Mouse (Mus musculus): ENCODE results near the gene Asb18. TPM values are rescaled to one million over a fixed set of nuclear protein-coding genes. Genes with fewer than 3 reads are reported as not detected.

Gene Asb18
- polyA plus RNA-seq, 1 experiment from 2014 or later, result 0.17 TPM

DNA sequence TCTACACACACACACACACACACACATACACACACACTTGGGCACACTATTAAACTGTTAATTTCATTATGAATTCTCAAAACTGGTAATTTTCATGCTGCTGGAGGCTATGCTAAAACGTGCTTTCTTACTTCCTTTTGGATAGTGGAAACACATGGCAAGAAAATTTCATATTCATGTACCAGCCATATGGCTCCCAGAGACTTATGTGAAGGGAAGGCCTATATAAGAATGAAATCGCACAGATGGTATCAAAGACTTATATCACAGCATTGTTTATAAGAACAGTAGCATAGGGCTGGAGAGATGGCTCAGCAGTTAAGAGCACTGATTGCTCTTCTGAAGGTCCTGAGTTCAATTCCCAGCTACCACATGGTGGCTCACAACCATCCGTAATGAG is 2.3 kb downstream of the Asb18 start:
- Histone ChIP-seq H3K4me2 (no peak overlapping the region), H3K9me3 (no peaks in the 10 kb centered on the region), H3K36me3 (replicated peaks) (no peaks in the 10 kb centered on the region), H3K27me3 (peaks cover 24% of the 10 kb centered on the region; the same call in 1 of the 2 replicates), H3K9ac (no peak overlapping the region), H3K27ac (no peak overlapping the region), H3K4me1 (peaks cover 3% of the 10 kb centered on the region; the same call in 1 of the 2 replicates), H3K4me3 (replicated peaks) (no peak overlapping the region)
- WGBS, result 77% methylated on average over 3 of the region's 3 CpGs
- no peak for ATAC-seq (ENCODE audit: low FRiP score)

DNA sequence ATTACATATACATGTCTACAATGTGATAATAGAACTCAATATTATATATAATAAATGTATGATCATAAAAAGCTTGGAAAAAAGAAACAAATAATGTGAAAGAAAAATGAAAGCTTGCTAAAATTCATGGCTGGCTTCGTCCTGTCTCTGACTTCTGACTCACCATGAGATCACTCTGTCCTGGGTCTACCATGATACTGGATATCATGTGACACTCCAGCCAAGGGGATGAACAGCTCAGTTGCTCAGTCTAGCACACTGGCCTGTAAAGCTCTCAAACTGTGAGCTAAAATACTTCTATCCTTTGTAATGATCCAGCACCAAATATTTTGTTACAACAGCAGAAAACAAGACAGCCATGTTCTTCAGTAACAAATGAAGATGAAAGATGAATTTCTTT is 4.4 kb downstream of the Asb18 start:
- 80% methylated on average over 1 of the region's 1 CpGs for WGBS
- Histone ChIP-seq H3K36me3 (replicated peaks) (no peaks in the 10 kb centered on the region), H3K9ac (no peak overlapping the region), H3K4me3 (replicated peaks) (no peak overlapping the region), H3K9me3 (no peaks in the 10 kb centered on the region), H3K4me2 (no peak overlapping the region), H3K4me1 (no peaks in the 10 kb centered on the region), H3K27ac (no peak overlapping the region), H3K27me3 (peaks cover 30% of the 10 kb centered on the region; the same call in 1 of the 2 replicates)
- ATAC-seq (ENCODE audit: low FRiP score), result no peak

DNA sequence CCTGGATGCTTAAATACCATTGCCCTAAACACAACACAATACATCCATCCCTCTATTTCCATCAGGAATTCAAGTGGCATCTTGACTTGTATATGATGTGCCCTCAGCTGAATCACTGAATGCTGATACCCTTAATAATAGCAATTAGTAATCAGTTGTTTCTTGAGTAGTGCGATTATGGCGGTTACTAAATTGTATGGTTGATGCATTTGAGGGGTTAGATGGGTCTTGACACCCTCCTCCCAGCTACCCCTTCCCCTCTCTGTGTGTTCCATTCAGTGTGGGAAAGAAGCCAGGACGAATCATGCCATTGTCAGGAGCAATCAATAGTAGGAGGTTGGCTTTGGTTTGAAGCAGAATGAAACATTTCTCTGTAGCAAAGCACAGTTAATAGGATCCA is 5.3 kb downstream of the Asb18 start:
- no peak for ATAC-seq (ENCODE audit: low FRiP score)
- H3K9me3 ChIP-seq, result no peaks in the 10 kb centered on the region
- no peaks in the 10 kb centered on the region for H3K4me1 ChIP-seq
- no peaks in the 10 kb centered on the region for H3K36me3 ChIP-seq (replicated peaks)
- no peak overlapping the region for H3K4me3 ChIP-seq (replicated peaks)
- H3K4me2 ChIP-seq, result no peak overlapping the region
- no peak overlapping the region for H3K9ac ChIP-seq
- WGBS, result 49% methylated on average over 3 of the region's 3 CpGs
- H3K27me3 ChIP-seq, result peaks cover 33% of the 10 kb centered on the region
- no peak overlapping the region for H3K27ac ChIP-seq

DNA sequence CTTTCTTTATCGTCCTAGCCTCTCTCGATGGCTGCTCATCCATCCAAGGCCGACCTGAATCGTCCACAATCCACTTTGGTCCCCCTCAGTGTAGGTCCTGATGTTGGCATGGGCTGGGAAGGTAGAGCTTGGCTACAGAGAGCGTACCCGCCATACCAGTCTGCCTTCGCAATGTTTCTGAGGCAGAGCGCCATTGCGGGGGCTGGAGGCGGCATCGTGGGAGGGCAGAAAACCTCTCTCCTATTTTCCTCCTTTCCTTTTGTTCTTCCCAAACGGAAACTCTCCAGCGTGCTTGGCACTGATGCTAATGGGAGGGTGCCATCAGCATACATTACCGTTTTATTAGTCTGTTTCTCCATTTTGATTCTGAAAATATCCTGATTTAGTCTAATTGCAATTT is 7.8 kb downstream of the Asb18 start:
- H3K9ac ChIP-seq, result no peak overlapping the region
- no peaks in the 10 kb centered on the region for H3K4me1 ChIP-seq
- H3K36me3 ChIP-seq (replicated peaks), result no peaks in the 10 kb centered on the region
- H3K4me2 ChIP-seq, result no peak overlapping the region
- H3K27ac ChIP-seq, result peak overlapping the region; percentile 59; the same call in 1 of the 2 replicates
- no peaks in the 10 kb centered on the region for H3K9me3 ChIP-seq
- no peak overlapping the region for H3K4me3 ChIP-seq (replicated peaks)
- no peak for ATAC-seq (ENCODE audit: low FRiP score)
- peaks cover 46% of the 10 kb centered on the region for H3K27me3 ChIP-seq
- WGBS, result 57% methylated on average over 14 of the region's 14 CpGs

DNA sequence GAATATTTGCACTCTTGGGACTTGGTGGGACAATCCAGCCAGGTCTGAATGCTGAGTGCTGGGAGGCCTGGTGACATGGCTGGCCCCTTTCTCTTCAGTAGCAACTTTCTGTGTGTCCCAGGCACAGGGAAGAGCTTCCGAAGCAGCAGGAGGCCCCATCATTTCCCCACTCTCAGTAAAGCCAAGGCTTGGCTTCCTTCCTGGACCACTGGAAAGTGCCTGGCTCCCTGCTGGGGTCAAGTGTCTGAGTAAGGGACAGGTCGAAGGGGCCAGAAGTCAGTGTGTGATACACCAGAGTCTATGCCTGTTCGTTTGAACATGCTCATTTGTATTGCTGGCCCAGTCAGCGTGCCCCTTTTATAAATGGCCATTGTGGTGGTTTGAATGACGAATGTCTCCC is 13.5 kb downstream of the Asb18 start:
- Histone ChIP-seq H3K4me2 (no peak overlapping the region), H3K36me3 (replicated peaks) (no peaks in the 10 kb centered on the region), H3K4me1 (no peaks in the 10 kb centered on the region), H3K9me3 (no peaks in the 10 kb centered on the region), H3K9ac (no peak overlapping the region), H3K27ac (no peak overlapping the region), H3K4me3 (replicated peaks) (no peak overlapping the region), H3K27me3 (peaks cover 69% of the 10 kb centered on the region)
- 33% methylated on average over 5 of the region's 5 CpGs for WGBS
- ATAC-seq (ENCODE audit: low FRiP score), result no peak

DNA sequence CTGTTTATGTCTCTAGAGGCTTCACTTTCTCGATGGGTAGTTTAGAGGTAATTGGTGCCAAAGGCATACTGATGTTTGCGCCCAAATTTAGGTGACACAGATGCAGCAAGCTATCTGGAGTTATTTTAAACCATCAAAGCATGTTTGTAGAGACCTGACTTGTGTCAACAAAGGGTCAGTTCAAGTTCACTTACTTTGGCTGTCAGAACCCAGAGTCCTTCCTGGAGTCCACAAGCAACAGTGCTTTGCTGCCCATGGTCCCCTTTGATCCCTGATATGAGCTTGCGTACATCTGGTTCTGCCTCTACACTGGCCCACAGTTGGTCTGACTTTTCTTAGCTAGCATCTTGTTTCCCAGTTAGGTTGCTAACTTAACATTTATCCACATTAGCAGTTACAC is 14.6 kb downstream of the Asb18 start:
- WGBS, result 85% methylated on average over 3 of the region's 3 CpGs
- no peak for ATAC-seq (ENCODE audit: low FRiP score)

DNA sequence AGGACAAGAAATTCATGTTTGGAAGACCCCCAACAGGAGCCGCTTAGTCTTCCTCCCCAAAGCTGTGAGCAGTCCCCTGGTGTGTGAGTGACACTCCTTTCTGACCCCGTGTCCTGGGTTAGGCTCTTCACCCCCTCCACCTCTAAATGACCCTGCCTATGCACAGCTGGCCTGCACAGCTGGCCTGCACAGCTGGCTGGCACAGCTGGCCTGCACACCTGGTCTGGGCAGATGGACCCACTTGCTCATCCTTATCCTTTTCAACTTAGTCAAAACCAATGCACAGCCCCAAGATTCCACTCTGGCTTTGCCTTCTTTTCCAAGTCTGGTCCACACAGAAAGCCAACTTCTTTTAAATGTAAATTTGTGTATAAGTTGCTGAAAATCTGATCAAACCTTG is 15.8 kb downstream of the Asb18 start:
- 77% methylated on average over 2 of the region's 2 CpGs for WGBS
- Histone ChIP-seq H3K27ac (no peak overlapping the region), H3K4me1 (no peaks in the 10 kb centered on the region), H3K4me3 (replicated peaks) (no peak overlapping the region), H3K27me3 (peaks cover 78% of the 10 kb centered on the region), H3K36me3 (replicated peaks) (no peaks in the 10 kb centered on the region), H3K9me3 (no peaks in the 10 kb centered on the region), H3K4me2 (no peak overlapping the region), H3K9ac (no peak overlapping the region)
- ATAC-seq (ENCODE audit: low FRiP score), result no peak

More for the DNA sequence above, 14.6 kb downstream of the Asb18 start:
- no peaks in the 10 kb centered on the region for H3K4me1 ChIP-seq
- no peak overlapping the region for H3K27ac ChIP-seq
- H3K4me2 ChIP-seq, result no peak overlapping the region
- H3K9ac ChIP-seq, result no peak overlapping the region
- peaks cover 76% of the 10 kb centered on the region for H3K27me3 ChIP-seq
- no peak overlapping the region for H3K4me3 ChIP-seq (replicated peaks)
- H3K36me3 ChIP-seq (replicated peaks), result no peaks in the 10 kb centered on the region
- H3K9me3 ChIP-seq, result no peaks in the 10 kb centered on the region

DNA sequence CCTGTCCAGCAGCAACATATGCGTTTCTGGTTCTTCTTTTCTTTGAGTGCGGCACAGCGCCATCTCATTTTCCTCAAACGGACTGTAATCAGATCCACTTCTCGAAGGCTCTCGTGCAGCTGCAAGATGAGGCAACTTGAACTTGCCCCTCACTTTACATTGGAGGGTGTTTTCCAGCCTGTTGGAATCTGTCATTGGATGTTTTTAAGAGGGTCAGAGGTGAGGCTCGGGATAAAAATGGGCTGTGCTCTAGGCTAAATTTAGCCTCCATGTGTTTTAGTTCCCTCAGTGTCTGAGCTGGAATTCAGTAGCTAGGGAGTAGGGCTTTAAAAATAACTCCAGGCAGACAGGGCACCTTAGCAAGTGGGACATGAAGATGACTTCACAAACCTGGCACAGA is 16.4 kb downstream of the Asb18 start:
- Histone ChIP-seq H3K4me2 (no peak overlapping the region), H3K9me3 (no peaks in the 10 kb centered on the region), H3K27ac (no peak overlapping the region), H3K4me1 (no peaks in the 10 kb centered on the region), H3K4me3 (replicated peaks) (no peak overlapping the region), H3K27me3 (peaks cover 78% of the 10 kb centered on the region), H3K36me3 (replicated peaks) (no peaks in the 10 kb centered on the region), H3K9ac (no peak overlapping the region)
- 64% methylated on average over 7 of the region's 7 CpGs for WGBS
- no peak for ATAC-seq (ENCODE audit: low FRiP score)

DNA sequence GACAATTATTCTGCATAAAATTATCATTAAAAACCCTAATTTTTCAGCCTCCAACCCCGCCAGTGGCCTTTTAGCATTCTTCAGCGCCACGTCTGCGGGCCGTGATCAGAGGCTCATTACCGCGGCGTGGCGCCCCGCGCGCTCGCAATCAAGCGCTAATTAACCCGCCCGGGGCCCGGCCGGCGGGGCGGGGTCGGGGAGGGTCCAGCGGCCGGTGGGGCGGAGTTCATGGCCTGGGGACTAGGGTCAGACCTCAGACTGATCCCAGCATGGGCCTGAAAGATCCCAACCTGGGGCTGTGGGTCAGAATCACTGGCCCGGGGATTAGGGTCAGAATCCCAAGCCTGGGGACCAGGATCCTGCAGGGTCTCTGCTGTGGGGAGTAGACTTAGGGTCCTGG is 22.2 kb downstream of the Asb18 start:
- H3K9ac ChIP-seq, result no peak overlapping the region
- H3K4me1 ChIP-seq, result peaks cover 17% of the 10 kb centered on the region; the same call in 1 of the 2 replicates
- H3K4me2 ChIP-seq, result peak overlapping the region; percentile 43
- peaks cover 83% of the 10 kb centered on the region for H3K27me3 ChIP-seq
- H3K4me3 ChIP-seq (replicated peaks), result peak overlapping the region; percentile 16; the same call in 1 of the 2 replicates
- no peak overlapping the region for H3K27ac ChIP-seq
- ATAC-seq (ENCODE audit: low FRiP score), result no peak
- 0% methylated on average over 25 of the region's 25 CpGs for WGBS
- H3K36me3 ChIP-seq (replicated peaks), result no peaks in the 10 kb centered on the region
- no peaks in the 10 kb centered on the region for H3K9me3 ChIP-seq

DNA sequence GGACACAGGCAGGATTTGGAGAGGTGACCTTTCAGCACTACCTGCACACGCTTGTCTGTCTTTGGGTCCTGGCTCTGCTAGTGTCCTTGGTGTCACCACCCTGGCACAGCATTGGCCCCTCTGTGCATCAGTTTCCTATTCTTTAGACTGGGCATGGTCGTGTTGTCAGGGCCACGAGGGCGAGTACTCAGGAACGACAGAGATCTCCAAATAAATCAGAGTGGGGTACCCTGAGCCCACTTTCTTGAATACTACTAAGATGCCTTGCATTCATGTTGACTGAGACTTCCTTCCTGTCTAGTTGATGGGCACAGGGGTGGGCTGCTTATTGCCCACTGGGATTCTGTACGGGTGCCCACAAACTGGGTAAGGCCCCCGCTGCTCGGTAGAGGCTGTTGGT is 37.2 kb downstream of the Asb18 start:
- H3K27ac ChIP-seq, result no peak overlapping the region
- H3K27me3 ChIP-seq, result peaks cover 19% of the 10 kb centered on the region
- no peak overlapping the region for H3K4me2 ChIP-seq
- WGBS, result 91% methylated on average over 8 of the region's 8 CpGs
- H3K4me3 ChIP-seq (replicated peaks), result no peak overlapping the region
- no peak overlapping the region for H3K9ac ChIP-seq
- H3K36me3 ChIP-seq (replicated peaks), result no peaks in the 10 kb centered on the region
- no peaks in the 10 kb centered on the region; the same call in 1 of the 2 replicates for H3K4me1 ChIP-seq
- ATAC-seq (ENCODE audit: low FRiP score), result no peak
- H3K9me3 ChIP-seq, result no peaks in the 10 kb centered on the region

DNA sequence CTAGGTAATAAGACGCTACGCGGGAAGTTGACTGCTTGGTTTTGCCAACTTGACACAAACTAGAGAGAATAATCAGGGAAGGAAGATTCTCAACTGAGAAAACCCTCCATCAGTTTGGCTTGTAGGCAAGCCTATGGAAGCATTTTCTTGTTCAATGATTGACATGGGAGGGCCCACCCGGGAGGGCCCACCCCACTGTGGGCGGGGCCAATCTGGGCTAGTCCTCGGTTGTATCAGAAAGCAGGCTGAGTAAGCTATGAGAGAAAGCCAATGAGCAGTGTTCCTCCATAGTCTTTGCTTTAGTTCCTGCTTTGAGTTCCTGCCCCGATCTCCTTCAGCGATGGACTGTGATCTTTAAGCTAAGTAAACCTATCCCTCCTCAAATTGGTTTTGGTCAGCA is 38.1 kb downstream of the Asb18 start:
- H3K4me2 ChIP-seq, result no peak overlapping the region
- 81% methylated on average over 8 of the region's 8 CpGs for WGBS
- ATAC-seq (ENCODE audit: low FRiP score), result no peak

DNA sequence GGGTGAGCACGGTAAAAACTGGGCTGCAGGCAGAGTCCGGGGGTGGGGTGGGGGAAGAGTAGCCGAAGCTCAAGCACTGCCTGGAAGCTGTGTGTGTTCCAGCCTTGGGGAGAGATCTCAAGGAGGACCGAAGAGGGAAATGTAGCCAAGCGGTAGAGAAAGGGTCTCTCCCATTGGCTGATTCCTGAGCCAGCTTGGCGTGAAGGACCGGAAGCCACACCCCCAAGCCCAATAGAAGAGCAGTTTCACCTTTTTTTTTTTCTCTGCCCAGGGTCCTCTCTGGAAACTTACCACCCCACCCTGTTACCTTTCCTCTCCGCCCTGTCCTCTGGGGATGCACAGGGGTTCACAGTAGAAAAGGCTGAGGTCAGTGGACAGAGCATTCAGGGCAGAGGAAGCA is 39.9 kb downstream of the Asb18 start:
- Histone ChIP-seq H3K9ac (no peak overlapping the region), H3K4me3 (replicated peaks) (no peak overlapping the region), H3K27ac (no peak overlapping the region), H3K27me3 (peaks cover 46% of the 10 kb centered on the region), H3K36me3 (replicated peaks) (no peaks in the 10 kb centered on the region), H3K4me1 (no peaks in the 10 kb centered on the region; the same call in 1 of the 2 replicates), H3K4me2 (no peak overlapping the region), H3K9me3 (no peaks in the 10 kb centered on the region)
- no peak for ATAC-seq (ENCODE audit: low FRiP score)
- 80% methylated on average over 8 of the region's 8 CpGs for WGBS

More for the DNA sequence above, 38.1 kb downstream of the Asb18 start:
- Histone ChIP-seq H3K36me3 (replicated peaks) (no peaks in the 10 kb centered on the region), H3K27ac (no peak overlapping the region), H3K4me1 (no peaks in the 10 kb centered on the region; the same call in 1 of the 2 replicates), H3K9me3 (no peaks in the 10 kb centered on the region), H3K4me3 (replicated peaks) (no peak overlapping the region), H3K27me3 (peaks cover 27% of the 10 kb centered on the region), H3K9ac (no peak overlapping the region)

DNA sequence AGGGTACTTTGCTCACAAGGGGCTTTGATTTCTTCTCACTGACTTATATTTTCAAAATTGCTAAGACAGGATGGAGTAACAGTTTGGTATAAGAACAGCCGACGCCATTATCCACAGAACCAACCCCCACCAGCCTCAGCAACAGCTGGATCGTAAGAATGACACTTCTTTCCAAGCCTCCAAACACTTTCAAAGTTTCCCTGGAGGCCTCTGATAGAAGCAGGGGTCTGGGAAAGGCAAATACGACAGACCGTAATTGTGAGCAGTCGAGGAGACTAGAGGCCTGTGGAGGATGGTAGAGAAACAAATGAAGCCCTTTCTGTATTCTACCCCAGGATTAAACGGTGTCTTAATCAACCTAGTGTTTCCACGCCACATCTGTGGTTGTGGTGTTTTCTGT is 42.6 kb downstream of the Asb18 start:
- ATAC-seq (ENCODE audit: low FRiP score), result no peak
- H3K4me1 ChIP-seq, result peaks cover 11% of the 10 kb centered on the region
- no peak overlapping the region for H3K4me2 ChIP-seq
- no peaks in the 10 kb centered on the region for H3K9me3 ChIP-seq
- no peak overlapping the region for H3K27ac ChIP-seq
- H3K27me3 ChIP-seq, result peaks cover 65% of the 10 kb centered on the region
- WGBS, result 70% methylated on average over 8 of the region's 8 CpGs
- no peak overlapping the region for H3K9ac ChIP-seq
- H3K4me3 ChIP-seq (replicated peaks), result no peak overlapping the region
- no peaks in the 10 kb centered on the region for H3K36me3 ChIP-seq (replicated peaks)

All from forebrain, embryonic 12.5 days (tissue).